Mouse (Mus musculus): ENCODE measurements around the gene Snd1.

- no peak for TF ChIP-seq CEBPB (IDR thresholded peaks at IDR 0.05; ENCODE audit: insufficient read depth, poor library complexity, severe bottlenecking)
- no peak for TF ChIP-seq POLR2AphosphoS2 (IDR thresholded peaks at IDR 0.05; ENCODE audit: insufficient read length, low read depth)
- TF ChIP-seq MYOG (IDR thresholded peaks at IDR 0.05; ENCODE audit: control insufficient read depth in 1 of 3, insufficient read depth in 1 of 3, insufficient read length in 2 of 3, low read depth in 2 of 3) = no peak
- no peak for TF ChIP-seq MAX (IDR thresholded peaks at IDR 0.05; ENCODE audit: low read depth)
- TF ChIP-seq TCF12 (IDR thresholded peaks at IDR 0.05; ENCODE audit: insufficient read depth, poor library complexity, severe bottlenecking) = no peak
- TF ChIP-seq USF1 (IDR thresholded peaks at IDR 0.05; ENCODE audit: low read depth) = no peak
Observed at GRCm38 (mm10) chr6:28785770-28786169, 310.8 kb downstream of the Snd1 start.

All from myocyte (in vitro differentiated cells).